Mouse (Mus musculus) brain, embryonic 14.5 days (tissue): Measurements from ENCODE around the gene Svep1.

ENCODE experiments used
- CTCF ChIP-seq: fragments of 200-500 bp; IDR thresholded peaks from 2 replicates; pipeline ENCODE4 v1.5.1; 2012; ENCODE audit warnings: inconsistent platforms, mild to moderate bottlenecking, moderate library complexity, borderline replicate concordance; ENCODE audit not compliant: insufficient read depth, insufficient read length; ENCODE audit errors: extremely low read depth
- POLR2A ChIP-seq: fragments of 200-500 bp; IDR thresholded peaks from 2 replicates; pipeline ENCODE4 v1.6.1; 2012; ENCODE audit warnings: mild to moderate bottlenecking, inconsistent platforms, borderline replicate concordance; ENCODE audit not compliant: poor library complexity, insufficient read depth, insufficient read length, severe bottlenecking; ENCODE audit errors: extremely low read depth

DNA sequence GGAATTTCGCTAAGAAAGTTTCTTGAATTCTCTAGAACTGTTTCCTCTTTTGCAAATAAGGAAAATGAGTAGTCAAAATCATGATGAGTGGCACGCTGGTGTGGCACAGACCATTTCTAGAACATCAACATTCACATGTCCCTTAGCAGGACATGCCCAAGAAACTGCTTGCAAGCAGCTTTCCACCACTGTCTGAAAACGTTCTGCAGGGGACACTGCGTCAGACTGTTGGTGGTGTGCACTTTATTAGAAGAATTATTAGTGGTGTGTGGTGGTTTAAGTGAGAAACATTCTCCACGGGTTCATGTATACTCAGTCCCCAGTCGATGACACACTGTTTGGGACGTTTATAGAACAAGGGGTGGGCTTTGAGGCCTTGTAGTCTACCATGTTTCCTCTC is 40.9 kb downstream of the Svep1 start:
- TF ChIP-seq CTCF = no peak
- TF ChIP-seq POLR2A = no peak
